Mouse (Mus musculus) urinary bladder, postnatal 10 days (tissue): Measurements from ENCODE around the gene 3110021N24Rik.
"Not testable (repeated sequence)": the region's sequence is repeated elsewhere in the genome, so short reads cannot be mapped to it uniquely, and the experiment has no call there.

ENCODE experiments used
- DNase-seq: peaks from one replicate; pipeline ENCODE4 v3.0.0; 2022; ENCODE audit warnings: low spot score

3110021N24Rik gene

GRCm38 (mm10) chr4:108719349-108719748 is at the start of gene 3110021N24Rik:
3110021N24Rik (plus strand) TSS chr4:108719649.
- no peak for DNase-seq

GRCm38 (mm10) chr4:108686156-108686555 is 33.3 kb upstream of the 3110021N24Rik start:
- DNase-seq, result no peak

- not testable (repeated sequence) for DNase-seq
These were observed 32.4 kb upstream of the 3110021N24Rik start for GRCm38 (mm10) chr4:108687098-108687497.

- DNase-seq, result no peak
These were observed 29.0 kb upstream of the 3110021N24Rik start for GRCm38 (mm10) chr4:108690479-108690878.

GRCm38 (mm10) chr4:108691469-108691868 is 28.0 kb upstream of the 3110021N24Rik start:
- DNase-seq, result no peak

GRCm38 (mm10) chr4:108696934-108697333 is 22.5 kb upstream of the 3110021N24Rik start:
- no peak for DNase-seq

GRCm38 (mm10) chr4:108708209-108708608 is 11.2 kb upstream of the 3110021N24Rik start:
- no peak for DNase-seq

- DNase-seq, result no peak
These were observed 1.9 kb downstream of the 3110021N24Rik start for GRCm38 (mm10) chr4:108721245-108721784.

- no peak for DNase-seq
These were observed 4.7 kb downstream of the 3110021N24Rik start for GRCm38 (mm10) chr4:108724102-108724501.

GRCm38 (mm10) chr4:108730450-108730849 is 11.0 kb downstream of the 3110021N24Rik start:
- no peak for DNase-seq

- no peak for DNase-seq
These were observed 12.1 kb downstream of the 3110021N24Rik start for GRCm38 (mm10) chr4:108731582-108731981.

- DNase-seq, result no peak
These were observed 26.9 kb downstream of the 3110021N24Rik start for GRCm38 (mm10) chr4:108746160-108746873.

GRCm38 (mm10) chr4:108759583-108759982 is 40.1 kb downstream of the 3110021N24Rik start:
- DNase-seq, result no peak

GRCm38 (mm10) chr4:108768527-108768926 is 49.1 kb downstream of the 3110021N24Rik start:
- DNase-seq, result no peak

GRCm38 (mm10) chr4:108779763-108780056 is 60.3 kb downstream of the 3110021N24Rik start:
- DNase-seq, result no peak

- DNase-seq, result peak; percentile 21
These were observed 60.8 kb downstream of the 3110021N24Rik start, which contains the start of gene Zfyve9 for GRCm38 (mm10) chr4:108780057-108780863. Zfyve9 (minus strand) TSS chr4:108780798.

GRCm38 (mm10) chr4:108780864-108781205 is 61.4 kb downstream of the 3110021N24Rik start:
- no peak for DNase-seq

- no peak for DNase-seq
These were observed 62.1 kb downstream of the 3110021N24Rik start for GRCm38 (mm10) chr4:108781596-108781995.

GRCm38 (mm10) chr4:108782421-108783085 is 63.1 kb downstream of the 3110021N24Rik start:
- DNase-seq, result no peak

GRCm38 (mm10) chr4:108789258-108789936 is 69.9 kb downstream of the 3110021N24Rik start:
- DNase-seq, result no peak

GRCm38 (mm10) chr4:108790507-108790906 is 71.1 kb downstream of the 3110021N24Rik start:
- no peak for DNase-seq

GRCm38 (mm10) chr4:108793941-108794340 is 74.5 kb downstream of the 3110021N24Rik start:
- no peak for DNase-seq
